Mouse (Mus musculus) neutrophil, adult 5-6 weeks (primary cell): ENCODE measurements around the gene Trak2. TPM values are rescaled to one million over a fixed set of nuclear protein-coding genes. Genes with fewer than 3 reads are reported as not detected.

Source experiments
- ATAC-seq: fragments of 151-379, 151-347 bp; 2 replicates; pipeline ENCODE4 v1.8.0; 2017; ENCODE audit warnings: mild to moderate bottlenecking, moderate TSS enrichment; ENCODE audit not compliant: insufficient number of reproducible peaks, poor library complexity, low FRiP score, severe bottlenecking; ENCODE audit errors: extremely low read depth
- total RNA-seq: library from RNA; stranded (forward); fragments of 200-1000 nt; gene quantifications from 2 replicates; pipeline ENCODE4 v1.2.3, GENCODE M21; 2017

Gene Trak2
- total RNA-seq, 1 experiment from 2014 or later: 61.7 TPM

- no peak for ATAC-seq
These were observed 17.5 kb downstream of the Trak2 start for GRCm38 (mm10) chr1:58955716-58956115.

- no peak for ATAC-seq
These were observed 18.4 kb downstream of the Trak2 start for GRCm38 (mm10) chr1:58954578-58955410.

DNA sequence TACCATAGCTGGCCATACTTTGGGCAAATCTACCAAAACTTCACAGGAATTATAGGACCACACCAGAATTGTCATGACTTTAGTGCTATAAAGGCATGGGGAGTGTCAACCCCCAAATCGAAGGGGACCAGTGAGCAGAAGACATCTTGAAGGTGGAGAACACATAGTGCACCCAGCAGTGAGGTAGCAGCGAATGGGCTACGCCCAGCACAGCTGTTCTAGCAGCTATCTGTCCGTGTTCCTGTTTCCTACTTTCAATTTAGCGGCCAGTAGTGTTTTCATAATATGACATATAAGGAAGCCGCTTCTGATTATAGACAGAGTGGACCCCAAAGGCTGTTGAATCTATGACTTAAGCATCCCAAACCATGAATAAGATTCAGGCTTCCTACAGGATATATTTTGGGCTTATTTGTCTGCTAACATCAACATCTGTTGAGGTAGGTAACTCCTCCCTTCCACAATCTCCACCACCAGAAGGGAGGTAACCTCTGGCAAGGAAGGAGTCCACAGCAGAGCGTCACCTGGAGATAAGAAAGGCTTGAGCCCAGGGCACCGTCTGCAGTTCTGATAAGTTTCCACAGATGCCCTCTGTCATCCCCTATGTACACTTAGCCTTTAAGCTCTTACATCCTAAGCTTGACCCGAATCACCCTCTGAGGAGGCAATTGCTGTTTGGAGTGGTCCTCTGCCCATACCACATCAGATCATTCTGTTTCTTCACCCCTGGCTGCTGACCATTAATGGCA, 19.4 kb downstream of the Trak2 start:
- peak; percentile 82 for ATAC-seq

DNA sequence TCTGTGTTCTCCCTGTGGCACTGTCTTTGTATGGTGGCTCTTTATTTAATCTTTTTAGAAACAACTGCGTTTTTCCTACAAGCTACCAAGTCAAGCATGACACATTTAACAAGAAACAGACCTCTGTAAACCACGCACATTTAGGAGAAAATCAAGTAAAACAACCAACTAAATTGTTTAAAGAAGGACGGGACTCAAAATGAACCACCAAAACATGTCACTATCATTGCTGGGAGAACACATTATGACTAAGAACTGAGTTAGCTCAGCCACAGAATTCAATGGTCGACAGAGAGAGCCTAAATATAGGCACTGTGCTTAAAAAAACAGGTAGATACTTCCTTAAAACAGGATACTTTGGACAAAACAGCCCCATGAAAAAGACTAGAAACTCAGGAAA, 20.2 kb downstream of the Trak2 start:
- ATAC-seq: no peak

DNA sequence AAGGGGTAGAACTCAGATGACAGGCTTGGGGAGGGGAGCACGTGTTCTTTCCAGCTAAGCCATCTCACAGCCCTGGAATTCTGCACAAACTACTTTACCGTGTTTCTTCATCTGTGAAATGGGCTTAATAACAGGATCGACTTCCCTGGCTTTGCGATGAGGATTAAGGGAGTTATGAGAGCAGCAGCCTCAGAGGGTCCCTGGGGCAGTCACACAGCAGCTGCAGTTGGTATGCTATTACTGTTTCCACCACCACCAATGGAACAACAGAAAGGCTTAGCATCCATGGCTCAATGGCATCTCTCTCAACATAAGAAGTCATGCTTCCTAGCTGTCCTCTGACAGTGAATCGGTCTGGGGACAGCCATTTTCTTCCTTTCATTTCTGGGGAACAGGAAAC, 20.7 kb downstream of the Trak2 start:
- no peak for ATAC-seq

- no peak for ATAC-seq
These were observed 21.4 kb downstream of the Trak2 start for GRCm38 (mm10) chr1:58951841-58952240.

- no peak for ATAC-seq
These were observed 22.2 kb downstream of the Trak2 start for GRCm38 (mm10) chr1:58950899-58951648.

DNA sequence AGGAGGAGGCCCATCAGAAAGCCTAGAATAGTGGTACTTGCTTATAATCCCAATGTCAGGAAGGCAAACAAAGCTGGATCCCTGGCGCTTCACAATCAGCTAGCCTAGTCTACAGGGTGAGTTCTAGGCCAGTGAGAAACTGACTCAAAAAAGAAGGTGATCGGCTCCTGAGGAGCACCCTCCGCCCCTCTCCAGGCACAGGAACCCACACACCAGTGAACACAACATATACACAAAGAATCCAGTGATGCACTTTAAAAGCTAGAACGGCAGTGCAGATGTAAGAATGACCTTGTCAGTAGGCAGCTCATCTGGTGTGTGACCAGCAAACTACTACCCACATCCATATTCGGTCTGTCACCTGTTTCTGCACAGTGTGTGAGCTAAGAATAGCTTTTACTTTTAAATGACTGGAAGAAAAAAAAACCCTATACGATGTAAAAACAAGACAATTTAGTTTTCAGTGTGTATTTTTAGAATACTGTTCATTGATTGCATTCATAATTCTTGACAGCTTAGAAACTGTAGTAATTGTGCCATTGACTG, 23.6 kb downstream of the Trak2 start:
- peak; percentile 71 for ATAC-seq

DNA sequence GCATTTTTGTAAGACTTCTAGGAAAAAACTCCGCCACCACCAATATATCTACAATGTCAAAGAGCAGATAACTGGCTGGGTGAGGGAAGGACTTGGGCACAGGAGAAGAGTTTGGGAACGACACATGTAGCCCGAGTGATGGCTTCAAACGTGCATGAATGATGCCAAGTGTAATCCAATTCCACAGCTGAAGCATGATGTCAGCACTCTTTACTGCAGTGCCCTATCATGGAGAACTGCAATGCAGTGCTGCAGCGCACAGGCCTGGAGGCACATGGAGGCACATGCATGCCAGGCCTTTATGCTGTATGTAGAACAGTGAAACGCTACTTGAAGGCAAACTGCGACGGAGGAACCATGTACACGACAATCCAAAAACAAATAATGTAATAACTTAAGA, 26.5 kb downstream of the Trak2 start:
- no peak for ATAC-seq

DNA sequence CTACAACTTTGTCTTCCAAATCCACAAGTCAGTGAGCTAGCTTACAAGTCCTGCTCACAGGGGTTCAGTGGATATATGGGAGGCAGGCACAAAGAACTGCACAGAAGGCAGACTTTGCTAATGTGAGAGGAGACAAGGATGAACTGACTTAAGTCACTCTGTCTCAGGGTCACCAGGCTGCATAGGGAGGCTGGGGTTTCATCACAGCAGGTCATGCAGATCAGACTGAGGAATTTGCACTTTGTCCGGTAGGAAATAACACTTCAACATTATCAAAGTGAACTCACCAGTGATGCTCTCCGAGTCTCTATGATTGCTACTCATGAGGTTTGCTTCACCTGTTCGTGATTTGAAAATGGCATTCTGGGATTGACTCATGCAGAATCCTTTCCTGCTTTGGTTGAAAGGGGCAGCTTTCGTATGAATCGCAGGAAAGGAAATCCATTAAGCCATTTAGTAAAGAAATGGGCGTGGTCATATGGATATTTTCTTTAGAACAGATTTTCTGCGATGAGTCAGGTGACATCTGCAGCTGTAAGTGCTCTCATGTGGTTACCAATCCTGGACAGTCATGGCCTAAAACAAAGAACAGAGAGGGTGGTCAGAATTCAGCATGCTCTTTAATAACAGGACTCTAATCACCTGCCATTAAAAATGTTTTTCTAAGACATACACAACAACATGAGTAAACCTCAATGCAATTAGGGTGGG, 27.1 kb downstream of the Trak2 start:
- no peak for ATAC-seq

GRCm38 (mm10) chr1:58945523-58945922, 27.7 kb downstream of the Trak2 start:
- no peak for ATAC-seq

DNA sequence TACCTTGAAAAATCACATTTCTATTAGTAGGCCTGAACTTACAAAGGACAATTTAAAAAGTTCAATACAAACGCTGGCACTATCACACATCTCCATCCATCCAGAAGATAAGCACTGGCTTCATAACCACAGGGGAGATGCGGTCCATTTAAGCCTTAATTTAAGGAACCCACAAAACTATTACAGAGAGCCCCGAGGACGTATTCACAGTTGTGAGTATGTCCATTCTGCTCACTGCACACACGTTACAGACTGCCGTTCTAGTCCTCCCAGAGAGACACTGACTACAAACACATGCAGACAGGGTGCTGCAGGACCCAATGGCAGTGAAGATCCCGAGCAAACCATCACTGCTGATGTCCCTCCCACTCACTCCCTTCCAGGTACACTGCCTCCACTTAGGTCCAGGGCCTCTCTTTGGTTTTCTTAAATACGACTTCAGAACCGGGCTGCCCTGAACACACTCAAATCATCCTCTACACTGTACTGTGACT, 35.6 kb downstream of the Trak2 start:
- peak; percentile 61; the same call in 1 of the 2 replicates for ATAC-seq

DNA sequence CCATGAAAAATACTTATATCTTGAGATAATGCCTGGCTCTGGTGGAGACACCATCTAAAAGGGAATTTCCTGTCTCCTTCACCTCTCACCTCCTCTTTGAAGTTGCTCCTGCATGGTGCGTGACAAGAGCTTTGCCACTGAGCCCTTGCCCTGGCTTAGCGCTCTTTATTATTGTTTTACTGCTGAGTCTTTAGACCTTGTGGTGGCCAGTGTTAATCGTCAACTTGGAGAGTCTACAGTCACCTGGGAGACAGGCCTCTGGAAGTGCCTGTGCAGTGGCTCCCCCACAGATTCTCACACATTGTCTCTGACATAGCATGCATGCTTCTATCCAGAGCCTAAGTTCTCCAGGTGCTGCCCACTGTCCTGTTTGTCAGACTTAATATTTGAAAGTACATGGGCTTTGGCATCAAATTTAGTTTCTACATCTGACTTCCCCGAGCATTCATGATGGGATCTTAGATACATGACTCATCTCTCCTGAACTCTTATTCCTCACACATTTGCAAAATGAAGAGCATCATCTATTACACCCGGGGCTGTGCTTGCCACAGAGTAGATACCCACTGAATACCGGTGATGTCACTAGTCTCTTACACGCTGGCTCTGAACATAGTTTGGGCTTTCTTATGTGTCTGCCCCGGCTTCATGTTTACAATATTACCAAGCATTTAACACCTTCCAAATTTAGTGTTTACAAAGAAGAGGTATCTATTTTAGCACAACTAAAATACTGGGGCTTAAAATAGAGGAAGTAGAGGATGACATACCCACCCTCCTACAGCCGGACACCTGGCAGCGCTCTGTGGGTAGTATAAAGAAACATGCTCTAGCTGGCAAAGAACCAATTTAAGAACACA, 36.3 kb downstream of the Trak2 start:
- peak; percentile 70 for ATAC-seq

DNA sequence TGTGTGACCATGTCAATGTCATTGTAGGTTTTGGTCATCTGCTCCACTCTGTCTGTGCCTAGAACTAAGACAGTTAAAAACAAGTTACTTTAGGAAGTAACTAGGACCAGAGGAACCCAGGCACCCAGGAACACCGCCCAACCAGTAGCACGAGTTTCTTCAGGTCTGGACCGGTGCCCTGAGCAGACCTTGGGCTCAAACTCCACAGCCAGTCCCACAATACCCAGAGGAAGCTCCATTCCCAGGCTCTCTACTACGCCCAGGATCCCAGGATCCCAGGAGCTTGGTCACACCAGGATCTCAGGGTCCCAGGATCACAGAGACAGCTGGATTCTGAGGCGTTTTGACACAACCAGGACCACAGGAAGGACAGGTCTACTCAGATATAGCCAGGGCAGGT, 46.6 kb downstream of the Trak2 start:
- ATAC-seq: no peak

DNA sequence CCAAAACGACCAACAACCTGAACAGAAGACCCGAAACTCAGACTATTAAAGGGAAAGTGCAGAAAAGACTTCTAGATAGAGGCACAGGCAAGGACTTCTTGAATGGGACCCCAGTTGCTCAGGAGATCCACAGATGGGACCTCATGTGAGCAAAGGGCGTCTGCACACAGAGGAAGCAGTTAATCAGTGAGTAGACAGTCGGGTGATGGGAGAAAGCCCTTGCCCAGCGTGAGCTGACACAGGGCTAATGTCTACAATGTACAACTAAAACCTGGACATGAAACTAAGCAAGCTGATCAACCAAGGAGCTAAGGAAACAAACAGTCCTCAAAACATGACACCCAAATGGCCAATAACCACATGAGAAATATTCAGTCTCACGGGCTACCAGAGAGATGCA, 55.7 kb downstream of the Trak2 start:
- no peak for ATAC-seq

DNA sequence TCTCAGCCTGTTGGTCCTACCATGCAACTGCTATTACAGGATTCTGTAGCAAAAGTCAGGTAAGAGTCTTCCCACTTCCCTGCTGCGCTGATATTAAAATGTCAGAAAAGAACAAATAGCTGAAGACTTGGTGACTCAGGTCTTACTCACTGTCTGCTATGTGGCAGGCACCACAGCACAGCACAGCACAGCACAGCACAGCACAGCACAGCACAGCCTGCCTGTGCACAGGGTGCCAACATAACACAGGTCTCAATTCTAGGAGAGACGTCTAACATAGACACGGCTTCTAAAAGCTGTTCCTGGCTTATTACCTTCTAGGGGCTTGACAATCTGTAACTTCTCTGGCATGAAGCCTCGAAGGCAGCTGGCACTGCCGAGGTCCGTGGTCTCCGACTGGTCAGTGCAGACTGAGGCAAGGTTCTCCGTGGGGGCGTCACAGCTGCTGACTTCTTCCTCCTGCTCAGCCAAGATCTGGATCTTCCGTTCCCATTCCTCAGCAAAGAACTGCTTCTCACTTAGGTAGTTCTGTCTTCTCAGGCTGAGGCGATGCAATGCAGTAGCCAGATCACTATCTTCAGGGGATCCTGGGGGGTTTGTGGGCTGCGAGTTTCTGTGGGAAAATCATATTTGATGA, 63.5 kb downstream of the Trak2 start:
- ATAC-seq: no peak

DNA sequence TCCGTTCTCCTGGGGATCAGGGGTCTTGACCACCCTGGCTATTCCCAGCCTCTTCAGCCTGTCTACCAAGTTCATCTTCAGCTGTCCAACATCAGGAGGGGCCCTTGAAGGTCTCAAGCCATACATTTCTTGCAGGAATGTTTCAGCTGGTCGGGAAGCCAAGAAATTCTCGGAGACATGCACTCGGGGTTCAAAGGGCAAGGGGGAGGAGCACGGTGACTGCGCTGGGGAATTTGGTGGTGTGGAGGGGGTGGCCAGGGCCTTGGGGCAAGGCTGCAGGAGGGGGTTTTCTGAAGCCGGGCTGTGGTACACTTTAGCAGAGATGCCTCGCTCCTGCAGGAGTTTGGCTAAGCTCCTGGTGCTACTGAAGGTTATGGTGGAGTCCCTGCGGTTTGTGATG, 69.5 kb downstream of the Trak2 start:
- no peak for ATAC-seq
